ENCODE assay signal across 22 mouse cellular contexts in genomic region chr9:52650341-52650951, GRCm38 (mm10). TPM values are rescaled to one million over a fixed set of nuclear protein-coding genes. Genes with fewer than 3 reads are reported as not detected.
"Had no signal": no experiment of that assay in that cellular context is flagged by ENCODE, and none has a peak within 500 bp of the region (broad histone marks: within the 10 kb centered on the region; RNA-seq: fewer than 3 reads in every experiment).

No protein-coding gene starts in this region.

- H3K27ac ChIP-seq: hindbrain, postnatal 0 days; limb, embryonic 10.5 days; limb, embryonic 13.5 days; liver, embryonic 12.5 days; liver, embryonic 15.5 days; macrophage; midbrain, embryonic 12.5 days; midbrain, embryonic 15.5 days; neural tube, embryonic 12.5 days; neural tube, embryonic 15.5 days had no signal

- H3K27me3 ChIP-seq: limb, embryonic 13.5 days; liver, embryonic 12.5 days; liver, embryonic 15.5 days; midbrain, embryonic 12.5 days; midbrain, embryonic 15.5 days; neural tube, embryonic 12.5 days; neural tube, embryonic 15.5 days had no signal

- H3K4me1 ChIP-seq: limb, embryonic 10.5 days; limb, embryonic 13.5 days; liver, embryonic 12.5 days; liver, embryonic 15.5 days; midbrain, embryonic 12.5 days; midbrain, embryonic 15.5 days; neural tube, embryonic 12.5 days; neural tube, embryonic 15.5 days had no signal

- H3K4me2 ChIP-seq: limb, embryonic 13.5 days; liver, embryonic 12.5 days; liver, embryonic 15.5 days; midbrain, embryonic 12.5 days; midbrain, embryonic 15.5 days; neural tube, embryonic 12.5 days; neural tube, embryonic 15.5 days had no signal

- H3K9ac ChIP-seq: limb, embryonic 13.5 days; liver, embryonic 12.5 days; liver, embryonic 15.5 days; midbrain, embryonic 12.5 days; midbrain, embryonic 15.5 days; neural tube, embryonic 12.5 days; neural tube, embryonic 15.5 days had no signal

- DNase-seq: kidney, adult 11 months; kidney, adult 8-10 months; kidney, postnatal 10 days; kidney, postnatal 4 days; liver; lung, postnatal 14 days; right cerebral cortex, adult 18-20 months; right cerebral cortex, postnatal 14 days; right cerebral cortex, postnatal 4 days; thymus, adult 18-20 months; thymus, postnatal 36 days had no signal

- H3K4me3 ChIP-seq: limb, embryonic 10.5 days; limb, embryonic 13.5 days; liver, embryonic 12.5 days; liver, embryonic 15.5 days; midbrain, embryonic 12.5 days; midbrain, embryonic 15.5 days; neural tube, embryonic 12.5 days; neural tube, embryonic 15.5 days had no signal

- H3K36me3 ChIP-seq: limb, embryonic 10.5 days; limb, embryonic 13.5 days; liver, embryonic 12.5 days; liver, embryonic 15.5 days; midbrain, embryonic 12.5 days; midbrain, embryonic 15.5 days; neural tube, embryonic 12.5 days; neural tube, embryonic 15.5 days had no signal

- ATAC-seq: hindbrain, postnatal 0 days; inflammation-experienced regulatory T-cells, adult 6 months; liver, embryonic 12.5 days; midbrain, embryonic 15.5 days had no signal

- H3K9me3 ChIP-seq: limb, embryonic 10.5 days; limb, embryonic 13.5 days; liver, embryonic 12.5 days; liver, embryonic 15.5 days; midbrain, embryonic 12.5 days; midbrain, embryonic 15.5 days; neural tube, embryonic 12.5 days; neural tube, embryonic 15.5 days had no signal

RNA-seq across cellular contexts. Expression of gene AI593442, which starts 29.1 kb away (rescaled TPM):
- polyA plus RNA-seq: liver, embryonic 12.5 days; macrophage had no signal
